Mouse (Mus musculus) lung, embryonic 15.5 days (tissue): ENCODE data around the gene Dhtkd1. TPM values are rescaled to one million over a fixed set of nuclear protein-coding genes. Genes with fewer than 3 reads are reported as not detected.

Experiments
- ATAC-seq: fragments of 200-750 bp; cut with Nextera tagmentation; 2 replicates; pipeline ENCODE4 v1.8.0; 2017; ENCODE audit warnings: moderate number of reproducible peaks, borderline replicate concordance; ENCODE audit not compliant: low FRiP score, low TSS enrichment; ENCODE audit errors: extremely low read depth
- H3K27ac ChIP-seq: fragments of 300-500 bp; sonication (generic); 2 replicates; pipeline ENCODE4 v1.5.1; 2015; ENCODE audit warnings: moderate library complexity, mild to moderate bottlenecking, inconsistent platforms
- H3K27me3 ChIP-seq: fragments of 300-500 bp; sonication (generic); 2 replicates; pipeline ENCODE4 v1.6.1; 2015; ENCODE audit warnings: inconsistent platforms
- H3K36me3 ChIP-seq: fragments of 300-500 bp; sonication (generic); 2 replicates; pipeline ENCODE4 v1.6.1; 2015; ENCODE audit warnings: inconsistent platforms
- H3K4me1 ChIP-seq: fragments of 300-500 bp; sonication (generic); 2 replicates; pipeline ENCODE4 v1.6.1; 2015; ENCODE audit warnings: inconsistent platforms
- H3K4me2 ChIP-seq: fragments of 300-500 bp; sonication (generic); 2 replicates; pipeline ENCODE4 v1.6.1; 2015; ENCODE audit warnings: inconsistent platforms, mild to moderate bottlenecking, moderate library complexity
- H3K4me3 ChIP-seq: fragments of 300-500 bp; sonication (generic); 2 replicates; pipeline ENCODE4 v1.5.1; 2015; ENCODE audit warnings: mild to moderate bottlenecking, inconsistent platforms
- H3K9ac ChIP-seq: fragments of 300-500 bp; sonication (generic); 2 replicates; pipeline ENCODE4 v1.6.1; 2015; ENCODE audit warnings: inconsistent platforms
- H3K9me3 ChIP-seq: fragments of 300-500 bp; sonication (generic); 2 replicates; pipeline ENCODE4 v1.6.1; 2016; ENCODE audit warnings: inconsistent platforms
- WGBS: fragments of 180-500 bp; shearing (Covaris S2); methylation state at CpG from one replicate; pipeline ENCODE4 v1.1.7; 2015; 5-methylcytosine and 5-hydroxymethylcytosine counted together
- polyA plus RNA-seq: library from polyadenylated mRNA; unstranded; fragments of >200 nt; fragmentation: Nextera tagmentation; extraction: Ambion mirVana; gene quantifications from 2 replicates; pipeline ENCODE4 v1.2.1, GENCODE M21; 2015

The Dhtkd1 gene
- polyA plus RNA-seq, 1 experiment from 2014 or later = 3.2 TPM

DNA sequence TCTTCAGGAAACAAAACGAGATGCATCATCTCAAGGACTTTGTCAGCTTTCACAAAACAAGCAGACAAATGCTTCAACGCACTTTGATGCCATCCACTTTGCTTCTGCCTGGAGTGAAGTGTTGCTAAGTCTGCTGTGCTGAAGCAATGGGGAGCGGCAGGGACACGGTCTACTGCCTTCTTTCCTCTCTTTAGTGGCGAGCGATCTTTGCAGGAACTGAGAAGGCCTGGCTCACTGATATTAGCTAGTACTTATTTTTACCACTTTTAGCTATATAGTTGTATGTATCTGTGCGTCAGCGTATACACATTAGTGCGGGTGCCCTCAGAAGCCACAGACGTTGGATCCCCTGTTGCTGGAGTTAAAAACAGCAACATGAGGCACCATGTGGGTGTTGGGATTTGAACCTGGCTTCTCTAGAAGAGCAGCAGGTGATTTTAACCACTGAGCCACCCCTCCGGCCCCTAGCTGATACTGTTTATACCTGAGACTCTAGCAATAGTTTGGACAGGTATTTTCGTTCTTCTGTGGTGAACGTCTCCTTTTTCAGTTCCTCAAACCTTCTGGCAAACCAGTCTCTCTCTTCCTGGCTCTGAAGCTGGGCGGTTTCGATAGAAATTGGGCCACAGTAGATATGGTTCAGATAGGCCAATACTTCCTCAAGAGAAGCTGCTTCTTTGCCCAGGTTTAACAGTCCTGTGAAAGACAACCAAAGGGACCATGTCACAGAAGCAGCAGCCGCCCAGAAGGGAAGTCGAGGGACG lies 12.1 kb downstream of the Dhtkd1 start:
- H3K4me1 ChIP-seq = no peaks in the 10 kb centered on the region
- no peak for ATAC-seq
- no peak overlapping the region for H3K9ac ChIP-seq
- no peaks in the 10 kb centered on the region for H3K9me3 ChIP-seq
- no peak overlapping the region for H3K4me2 ChIP-seq
- H3K36me3 ChIP-seq = no peaks in the 10 kb centered on the region
- no peak overlapping the region for H3K27ac ChIP-seq
- H3K4me3 ChIP-seq = no peak overlapping the region
- H3K27me3 ChIP-seq = no peaks in the 10 kb centered on the region
- 86% methylated on average over 18 of the region's 18 CpGs for WGBS

GRCm38 (mm10) chr2:5929793-5930192 lies 12.8 kb downstream of the Dhtkd1 start:
- ATAC-seq = no peak
- Histone ChIP-seq H3K4me1 (no peaks in the 10 kb centered on the region), H3K4me2 (no peak overlapping the region), H3K27me3 (no peaks in the 10 kb centered on the region), H3K4me3 (no peak overlapping the region), H3K27ac (no peak overlapping the region), H3K9ac (no peak overlapping the region), H3K36me3 (no peaks in the 10 kb centered on the region), H3K9me3 (no peaks in the 10 kb centered on the region)
- 61% methylated on average over 5 of the region's 5 CpGs for WGBS

GRCm38 (mm10) chr2:5927481-5927880 lies 15.1 kb downstream of the Dhtkd1 start:
- Histone ChIP-seq H3K4me1 (no peaks in the 10 kb centered on the region), H3K9ac (no peak overlapping the region), H3K36me3 (no peaks in the 10 kb centered on the region), H3K27me3 (no peaks in the 10 kb centered on the region), H3K27ac (no peak overlapping the region), H3K9me3 (no peaks in the 10 kb centered on the region), H3K4me2 (no peak overlapping the region), H3K4me3 (no peak overlapping the region)
- WGBS = 96% methylated on average over 5 of the region's 5 CpGs
- ATAC-seq = no peak

DNA sequence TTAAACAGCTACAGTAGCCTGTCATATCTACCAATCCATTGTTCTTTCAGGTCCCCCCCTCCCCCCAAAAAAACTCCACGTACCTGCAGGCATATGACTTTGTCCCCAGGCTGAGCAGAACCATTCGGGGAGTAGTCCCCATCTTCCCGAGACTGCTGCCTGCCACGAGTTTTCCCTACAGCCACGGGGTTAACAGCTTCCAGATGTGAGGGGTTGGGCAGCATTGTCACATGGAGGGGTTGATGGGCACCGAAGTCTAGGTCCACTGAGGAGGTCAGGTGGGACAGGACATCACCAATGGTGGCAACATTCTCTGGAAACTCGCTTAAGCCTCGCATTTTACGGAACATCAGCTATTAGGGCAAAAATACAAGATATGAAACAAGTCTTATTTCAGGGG lies 18.8 kb downstream of the Dhtkd1 start:
- no peaks in the 10 kb centered on the region for H3K36me3 ChIP-seq
- H3K4me2 ChIP-seq = no peak overlapping the region
- no peak for ATAC-seq
- H3K4me1 ChIP-seq = no peaks in the 10 kb centered on the region
- no peaks in the 10 kb centered on the region for H3K9me3 ChIP-seq
- no peaks in the 10 kb centered on the region for H3K27me3 ChIP-seq
- H3K4me3 ChIP-seq = no peak overlapping the region
- no peak overlapping the region for H3K27ac ChIP-seq
- H3K9ac ChIP-seq = no peak overlapping the region
- 74% methylated on average over 9 of the region's 9 CpGs for WGBS

DNA sequence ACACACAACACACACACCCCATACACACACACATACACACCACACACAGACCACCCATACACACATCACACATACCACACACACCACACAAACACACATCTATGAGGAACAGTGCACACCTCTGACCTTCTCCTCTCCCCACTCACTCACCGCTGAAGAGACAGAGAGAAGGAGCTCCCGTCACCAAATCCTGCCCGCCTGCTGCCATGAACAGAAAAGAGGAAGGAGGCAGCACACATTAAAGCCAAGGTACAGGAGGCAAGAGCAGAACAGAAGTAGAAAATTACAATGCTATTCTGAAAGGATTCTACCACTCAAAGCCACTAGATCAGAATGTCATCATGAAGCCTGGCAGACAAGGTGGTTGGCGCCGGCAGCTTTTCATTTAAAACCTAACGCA lies 19.8 kb downstream of the Dhtkd1 start:
- ATAC-seq = 0 out of 2 replicates have a peak, but pooled peaks have one; percentile 35

GRCm38 (mm10) chr2:5911282-5911965 lies 31.2 kb downstream of the Dhtkd1 start:
- Histone ChIP-seq H3K27me3 (no peaks in the 10 kb centered on the region), H3K4me3 (no peak overlapping the region), H3K27ac (no peak overlapping the region), H3K4me2 (no peak overlapping the region), H3K9ac (no peak overlapping the region), H3K36me3 (no peaks in the 10 kb centered on the region), H3K9me3 (no peaks in the 10 kb centered on the region), H3K4me1 (no peaks in the 10 kb centered on the region)
- WGBS = 45% methylated on average over 16 of the region's 16 CpGs
- no peak; the same call in 1 of the 2 replicates for ATAC-seq

More for the DNA sequence above, 19.8 kb downstream of the Dhtkd1 start:
- no peaks in the 10 kb centered on the region for H3K27me3 ChIP-seq
- no peaks in the 10 kb centered on the region for H3K36me3 ChIP-seq
- H3K4me3 ChIP-seq = no peak overlapping the region
- H3K4me2 ChIP-seq = no peak overlapping the region
- no peak overlapping the region for H3K9ac ChIP-seq
- 91% methylated on average over 6 of the region's 6 CpGs for WGBS
- H3K27ac ChIP-seq = no peak overlapping the region
- no peaks in the 10 kb centered on the region for H3K4me1 ChIP-seq
- no peaks in the 10 kb centered on the region for H3K9me3 ChIP-seq

- Histone ChIP-seq H3K27me3 (no peaks in the 10 kb centered on the region), H3K27ac (no peak overlapping the region), H3K4me2 (no peak overlapping the region), H3K4me3 (no peak overlapping the region), H3K4me1 (peaks cover 3% of the 10 kb centered on the region; the same call in 1 of the 2 replicates), H3K9ac (no peak overlapping the region), H3K9me3 (no peaks in the 10 kb centered on the region), H3K36me3 (no peaks in the 10 kb centered on the region)
- ATAC-seq = no peak
- WGBS = 51% methylated on average over 3 of the region's 3 CpGs
These were observed 36.0 kb downstream of the Dhtkd1 start for GRCm38 (mm10) chr2:5906625-5907024.

- no peak overlapping the region for H3K4me3 ChIP-seq
- no peak for ATAC-seq
- H3K9me3 ChIP-seq = no peaks in the 10 kb centered on the region
- WGBS = 24% methylated on average over 5 of the region's 5 CpGs
- peaks cover 3% of the 10 kb centered on the region; the same call in 1 of the 2 replicates for H3K4me1 ChIP-seq
- H3K4me2 ChIP-seq = no peak overlapping the region
- H3K36me3 ChIP-seq = no peaks in the 10 kb centered on the region
- H3K9ac ChIP-seq = no peak overlapping the region
- H3K27ac ChIP-seq = no peak overlapping the region
- H3K27me3 ChIP-seq = no peaks in the 10 kb centered on the region
These were observed 36.5 kb downstream of the Dhtkd1 start for GRCm38 (mm10) chr2:5906092-5906491.

DNA sequence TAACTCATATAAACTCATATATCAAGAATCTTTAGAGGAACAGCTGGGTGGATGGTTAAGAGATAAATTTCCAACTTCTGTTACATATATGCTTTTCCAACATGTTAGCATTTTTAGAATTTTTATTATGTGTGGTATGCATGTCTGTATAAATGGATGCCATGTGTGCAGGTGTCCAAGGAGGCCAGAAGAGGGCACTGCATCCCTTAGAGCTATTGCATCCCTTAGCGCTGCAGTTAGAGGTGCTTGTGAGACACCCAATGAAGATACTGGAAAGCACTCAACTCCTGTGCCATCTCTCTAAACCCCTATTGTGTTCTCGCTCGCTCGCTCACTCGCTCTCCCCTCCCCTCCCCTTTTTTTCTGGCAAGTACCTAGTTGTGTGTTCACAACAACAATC lies 42.4 kb downstream of the Dhtkd1 start:
- 67% methylated on average over 5 of the region's 5 CpGs for WGBS
- no peak for ATAC-seq

GRCm38 (mm10) chr2:5894843-5895570 lies 47.6 kb downstream of the Dhtkd1 start, which contains the start of gene Sec61a2:
TSS of gene Sec61a2 (minus strand) at chr2:5895432.
- ATAC-seq = peak; percentile 99
- H3K9ac ChIP-seq = peak within 1 kb of the TSS; percentile 99
- WGBS = under 1% methylated on average over 62 of the region's 62 CpGs

More for the DNA sequence above, 42.4 kb downstream of the Dhtkd1 start:
- H3K4me2 ChIP-seq = no peak overlapping the region
- H3K4me3 ChIP-seq = no peak overlapping the region
- no peaks in the 10 kb centered on the region for H3K36me3 ChIP-seq
- H3K27ac ChIP-seq = no peak overlapping the region
- no peaks in the 10 kb centered on the region for H3K9me3 ChIP-seq
- H3K4me1 ChIP-seq = no peaks in the 10 kb centered on the region
- H3K27me3 ChIP-seq = no peaks in the 10 kb centered on the region
- no peak overlapping the region for H3K9ac ChIP-seq

DNA sequence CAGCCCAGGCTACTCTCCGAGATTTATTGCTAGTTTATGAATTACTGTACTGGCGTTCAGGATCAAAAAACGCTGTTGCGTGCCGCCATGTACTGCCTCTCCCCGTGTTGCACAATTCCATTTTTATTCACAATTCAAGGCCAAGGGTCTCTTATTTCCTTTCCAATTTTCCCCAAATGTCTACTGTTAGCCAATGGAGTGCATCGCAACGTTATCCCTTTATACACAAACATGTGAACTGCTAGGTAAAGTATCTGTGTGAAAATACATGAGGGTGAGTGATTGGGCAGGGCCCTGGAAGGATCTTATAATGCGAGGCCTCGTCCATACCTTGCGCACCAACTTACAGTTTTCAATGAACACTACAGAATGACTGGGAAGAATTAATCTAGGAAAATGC lies 48.3 kb downstream of the Dhtkd1 start:
- peak overlapping the region; percentile 90 for H3K27ac ChIP-seq

More at GRCm38 (mm10) chr2:5894843-5895570, 47.6 kb downstream of the Dhtkd1 start, which contains the start of gene Sec61a2:
- peaks cover 14% of the 10 kb centered on the region; the same call in 1 of the 2 replicates for H3K4me1 ChIP-seq
- no peaks in the 10 kb centered on the region for H3K27me3 ChIP-seq
- peak within 1 kb of the TSS; percentile 90 for H3K27ac ChIP-seq
- no peaks in the 10 kb centered on the region for H3K9me3 ChIP-seq
- H3K4me2 ChIP-seq = peak within 1 kb of the TSS; percentile 73
- peak within 1 kb of the TSS; percentile 94 for H3K4me3 ChIP-seq
- H3K36me3 ChIP-seq = peaks cover 19% of the 10 kb centered on the region

More for the DNA sequence above, 48.3 kb downstream of the Dhtkd1 start:
- WGBS = 19% methylated on average over 11 of the region's 11 CpGs
- no peak for ATAC-seq
- peak overlapping the region; percentile 73 for H3K4me2 ChIP-seq
- peaks cover 19% of the 10 kb centered on the region for H3K36me3 ChIP-seq
- H3K9me3 ChIP-seq = no peaks in the 10 kb centered on the region
- peak overlapping the region; percentile 94 for H3K4me3 ChIP-seq
- H3K27me3 ChIP-seq = no peaks in the 10 kb centered on the region
- H3K4me1 ChIP-seq = peaks cover 14% of the 10 kb centered on the region; the same call in 1 of the 2 replicates
- peak overlapping the region; percentile 99 for H3K9ac ChIP-seq
